Mouse (Mus musculus) urinary bladder, postnatal 25 days (tissue): ENCODE data around the gene Sema6d.

ENCODE experiments used
- DNase-seq: peaks from one replicate; pipeline ENCODE4 v3.0.0; 2022; ENCODE audit warnings: low spot score

Gene Sema6d

DNA sequence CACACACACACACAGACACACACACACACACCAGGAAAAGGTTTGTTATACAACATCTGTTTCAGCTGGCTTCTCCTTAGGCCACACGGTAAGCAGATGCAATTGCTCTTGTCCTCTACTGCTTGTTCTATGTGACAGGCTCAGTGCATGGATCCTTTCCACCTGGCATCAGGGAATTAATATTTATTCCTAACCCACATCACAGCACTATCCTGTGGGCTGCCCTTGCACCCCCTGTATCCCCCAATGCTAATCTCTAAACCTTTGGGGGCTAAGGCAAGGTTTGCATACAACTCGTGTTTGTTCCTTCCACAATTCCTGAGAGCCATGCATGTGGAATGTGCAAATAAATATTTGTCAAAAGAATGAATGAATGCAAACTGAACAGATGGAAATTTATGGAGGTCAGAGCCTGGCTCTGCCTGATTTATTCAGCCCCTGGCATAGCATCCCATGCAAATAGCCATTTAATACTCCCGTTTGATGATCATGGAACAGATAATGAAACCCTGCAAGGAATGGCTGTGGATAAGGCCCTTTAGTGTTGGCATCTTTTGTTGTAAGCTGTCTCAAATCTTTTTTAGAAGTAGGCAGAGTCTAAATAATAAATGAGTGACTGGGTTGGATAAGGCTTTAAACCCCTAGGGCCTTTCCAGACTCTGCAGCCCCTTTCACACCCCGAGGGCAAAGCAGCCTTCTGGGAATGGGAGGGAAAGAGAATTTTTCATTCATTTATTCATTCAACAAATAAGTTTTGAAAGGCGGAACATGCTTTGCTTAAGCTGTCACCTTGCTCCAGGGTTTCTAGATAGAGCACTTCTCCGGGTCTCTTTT lies 383.1 kb downstream of the Sema6d start:
- no peak for DNase-seq

DNA sequence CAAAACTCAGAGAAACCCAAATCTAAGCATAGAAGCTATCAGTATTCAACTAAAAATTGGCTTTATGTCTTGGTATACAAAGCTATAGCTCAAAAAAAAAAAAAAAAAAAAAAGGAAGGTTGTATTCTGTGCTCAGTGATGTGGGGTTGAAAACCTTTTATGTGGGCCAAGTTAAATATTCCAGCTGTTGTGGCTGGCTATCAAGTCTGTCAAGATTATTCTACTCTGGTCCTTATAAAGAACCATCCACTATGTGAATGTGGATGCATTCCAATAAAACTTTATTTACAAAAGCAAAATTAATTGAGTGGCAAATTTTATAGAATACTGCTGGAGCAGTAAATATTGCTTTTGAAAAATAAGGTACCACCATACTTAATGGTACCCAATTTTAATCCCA lies 388.1 kb downstream of the Sema6d start:
- DNase-seq = no peak

DNA sequence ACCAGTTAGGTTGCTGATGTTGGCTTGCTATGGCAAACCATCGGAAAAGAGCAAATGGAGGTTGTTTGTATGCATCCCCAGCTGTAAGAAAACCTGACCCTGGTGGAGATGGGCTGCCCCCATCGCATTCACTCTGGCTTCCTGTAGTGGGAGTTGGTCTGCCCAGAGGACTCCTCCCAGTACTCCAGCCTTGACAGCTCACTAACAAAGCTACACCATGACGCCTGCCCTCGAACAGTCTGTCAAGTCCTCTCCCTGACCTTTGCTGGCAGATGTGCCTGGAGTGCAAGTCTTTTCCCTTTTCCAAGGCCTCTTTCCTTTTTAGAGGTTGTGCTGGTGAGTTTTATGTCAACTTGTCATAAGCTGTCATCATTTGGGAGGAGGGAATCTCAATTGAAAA lies 388.8 kb downstream of the Sema6d start:
- DNase-seq = no peak

GRCm38 (mm10) chr2:124485761-124486160 lies 396.0 kb downstream of the Sema6d start:
- no peak for DNase-seq

- DNase-seq = no peak
These were observed 400.4 kb downstream of the Sema6d start for GRCm38 (mm10) chr2:124490010-124490801.

DNA sequence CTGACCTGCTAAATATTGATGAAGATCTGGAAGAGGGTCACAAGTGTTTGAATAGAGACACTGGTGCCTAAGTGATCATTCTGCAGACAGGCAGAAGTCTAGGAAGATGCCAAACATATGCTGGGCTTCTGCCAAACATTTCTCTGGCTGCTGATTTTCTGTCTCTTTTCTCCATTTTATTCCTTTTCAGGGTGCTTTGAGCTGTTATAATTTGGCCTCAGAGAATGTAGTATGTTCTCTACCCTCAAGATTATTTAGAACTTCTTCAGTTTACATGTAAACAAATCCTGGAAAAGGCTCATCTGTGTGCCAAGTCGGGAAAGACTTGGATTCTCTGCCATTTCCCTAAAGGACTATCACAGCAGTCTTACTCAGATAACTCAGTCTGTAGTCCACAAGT lies 406.0 kb downstream of the Sema6d start:
- DNase-seq = no peak

GRCm38 (mm10) chr2:124499670-124500069 lies 409.9 kb downstream of the Sema6d start:
- no peak for DNase-seq

- DNase-seq = no peak
These were observed 416.2 kb downstream of the Sema6d start for GRCm38 (mm10) chr2:124505784-124506489.

DNA sequence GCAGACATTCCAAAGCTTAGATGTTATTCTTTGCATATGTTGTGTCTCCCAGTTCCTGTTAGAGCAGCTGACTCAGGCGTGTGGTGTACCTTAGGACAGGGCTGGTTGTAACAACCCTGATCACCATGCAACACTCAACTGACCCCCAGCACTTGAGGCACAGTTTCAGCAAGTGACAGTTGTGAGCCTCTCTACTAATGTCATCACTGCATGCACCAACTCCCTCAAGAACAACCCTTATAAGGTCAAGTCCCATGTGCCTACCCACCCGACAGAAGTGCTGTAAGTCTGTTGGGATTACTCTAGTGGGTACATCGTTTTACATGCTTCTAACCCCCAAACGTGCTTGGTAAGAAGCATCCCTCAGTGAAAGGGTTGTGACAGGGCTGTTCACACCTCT lies 418.0 kb downstream of the Sema6d start:
- DNase-seq = no peak

DNA sequence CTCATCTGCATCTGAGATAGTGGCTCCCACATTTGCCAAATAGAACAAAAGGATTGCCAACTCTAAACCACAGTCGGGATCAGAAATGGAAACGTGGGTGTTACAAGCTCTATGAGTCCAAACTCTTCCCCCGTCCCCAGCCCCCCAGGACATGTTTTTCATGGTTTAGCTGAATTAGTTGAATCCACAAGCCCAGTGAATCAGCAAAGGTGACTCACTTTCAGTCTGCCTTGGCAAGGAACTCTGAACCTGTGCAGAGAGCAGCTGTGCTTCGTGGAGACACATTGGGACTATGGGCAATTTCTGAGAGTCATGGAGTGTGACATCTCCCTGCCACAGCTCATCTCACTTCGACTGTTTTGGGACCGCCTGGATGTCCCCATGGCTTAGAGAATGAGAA lies 419.7 kb downstream of the Sema6d start:
- no peak for DNase-seq

DNA sequence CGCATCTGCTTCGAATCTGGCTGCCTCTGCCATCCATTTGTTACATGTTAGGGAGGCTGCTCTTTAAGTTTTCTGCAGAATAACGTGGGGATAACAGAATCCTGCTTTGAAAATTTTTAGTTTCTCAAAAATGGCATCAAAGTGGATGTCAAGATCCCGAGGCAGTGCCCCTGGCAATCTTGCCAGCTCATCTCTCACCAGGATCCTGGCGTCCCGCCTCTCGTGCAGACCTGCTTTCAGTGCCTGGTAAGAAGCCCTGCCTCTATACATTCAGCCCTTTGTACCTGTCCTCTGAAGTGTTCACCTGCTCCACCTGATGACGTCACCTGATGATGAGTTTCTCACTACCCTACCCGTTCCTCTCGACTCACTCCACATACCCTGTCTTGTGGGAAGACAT lies 422.1 kb downstream of the Sema6d start:
- DNase-seq = no peak

GRCm38 (mm10) chr2:124522426-124522825 lies 432.7 kb downstream of the Sema6d start:
- DNase-seq = peak; percentile 21

DNA sequence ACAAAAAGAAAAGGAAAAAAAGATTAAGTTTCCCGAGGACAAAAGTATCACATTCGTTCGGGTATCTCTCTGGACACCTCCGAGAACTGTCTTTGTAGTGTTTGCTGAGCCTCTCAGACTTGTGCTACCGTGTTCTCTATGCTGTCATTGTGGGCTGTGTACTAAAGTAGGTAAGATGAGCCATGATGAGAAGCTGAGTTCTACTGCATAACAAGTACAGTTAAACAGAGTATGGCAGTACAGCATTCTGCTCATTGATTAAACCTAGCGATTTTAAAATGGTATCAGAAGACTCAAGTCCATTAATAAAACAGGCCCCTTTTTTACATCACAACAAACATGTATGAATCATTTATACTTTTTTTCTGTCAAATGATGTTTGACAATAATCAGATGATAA lies 433.9 kb downstream of the Sema6d start:
- no peak for DNase-seq

DNA sequence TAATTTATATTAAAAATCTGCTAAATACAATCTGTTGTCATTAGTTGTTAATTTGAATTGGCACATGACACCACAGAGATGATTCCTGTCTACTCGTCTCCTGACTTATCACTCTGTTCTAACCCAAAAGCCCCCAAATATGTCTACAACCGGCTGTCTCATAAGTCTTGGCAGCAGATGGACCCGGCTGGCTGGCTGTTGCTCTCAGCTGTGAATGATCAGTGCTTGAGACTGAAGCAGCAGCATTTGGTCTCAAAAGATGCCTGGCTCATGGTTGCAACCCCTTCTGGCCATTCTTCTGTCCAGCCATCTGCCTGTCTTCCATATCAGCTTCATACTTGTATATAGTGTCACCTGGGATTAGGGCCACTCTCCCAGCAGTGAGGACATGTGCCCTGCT lies 434.4 kb downstream of the Sema6d start:
- DNase-seq = no peak

DNA sequence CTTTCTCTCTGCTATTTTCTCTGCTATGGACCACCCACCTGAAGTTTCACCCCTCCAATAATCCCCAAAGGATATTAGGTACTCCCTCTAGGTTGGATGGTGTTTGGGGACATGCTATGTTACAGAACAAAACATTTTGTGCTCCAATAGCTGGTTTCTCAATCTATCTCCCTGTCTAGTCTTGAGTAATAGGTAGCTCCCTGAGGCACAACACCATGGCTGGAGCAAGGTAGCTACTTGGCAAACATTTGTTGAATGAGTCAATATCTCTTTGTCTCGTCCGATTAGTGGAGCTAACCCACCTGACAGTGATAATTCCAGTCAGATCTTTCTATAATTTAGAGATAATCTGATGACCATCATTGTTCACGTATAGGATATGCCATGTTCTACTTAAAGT lies 437.9 kb downstream of the Sema6d start:
- DNase-seq = no peak

DNA sequence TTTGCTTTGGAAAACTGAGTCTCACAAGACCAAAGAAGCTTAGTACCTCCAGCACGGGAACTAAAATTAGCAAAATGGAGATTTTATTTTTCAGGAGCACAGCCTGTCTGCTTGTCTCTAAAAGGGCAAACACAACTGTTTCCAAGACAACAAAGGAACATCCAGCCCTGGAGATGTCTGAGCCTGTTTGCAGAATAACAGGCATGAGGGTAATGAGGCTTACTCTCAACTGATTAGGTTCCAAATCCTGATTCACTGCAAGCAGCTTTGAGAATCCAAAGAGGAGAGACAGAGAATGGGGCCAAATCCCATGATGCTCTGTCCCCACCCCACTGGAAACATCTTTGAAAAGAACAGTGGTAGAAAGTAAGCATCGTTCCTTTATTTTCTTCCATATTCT lies 440.7 kb downstream of the Sema6d start:
- DNase-seq = no peak

DNA sequence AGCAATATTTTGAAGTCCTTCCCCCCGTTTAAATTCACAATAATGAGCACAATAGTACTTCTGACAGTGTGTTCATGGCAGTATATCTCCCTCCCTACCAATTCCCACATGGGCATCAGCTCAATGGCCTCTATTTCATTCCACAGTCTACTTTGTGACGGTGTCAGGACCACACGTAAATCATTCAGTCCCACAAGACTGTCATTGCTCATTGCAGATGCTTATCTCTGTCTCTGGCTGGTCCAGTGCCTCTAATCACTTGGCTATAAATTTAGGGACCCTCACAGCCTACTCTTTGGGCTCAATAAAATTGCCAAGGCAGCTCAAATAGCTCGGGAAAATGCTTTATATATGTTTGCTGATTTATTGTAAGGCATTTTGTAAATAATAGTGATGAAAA lies 441.3 kb downstream of the Sema6d start:
- DNase-seq = no peak

DNA sequence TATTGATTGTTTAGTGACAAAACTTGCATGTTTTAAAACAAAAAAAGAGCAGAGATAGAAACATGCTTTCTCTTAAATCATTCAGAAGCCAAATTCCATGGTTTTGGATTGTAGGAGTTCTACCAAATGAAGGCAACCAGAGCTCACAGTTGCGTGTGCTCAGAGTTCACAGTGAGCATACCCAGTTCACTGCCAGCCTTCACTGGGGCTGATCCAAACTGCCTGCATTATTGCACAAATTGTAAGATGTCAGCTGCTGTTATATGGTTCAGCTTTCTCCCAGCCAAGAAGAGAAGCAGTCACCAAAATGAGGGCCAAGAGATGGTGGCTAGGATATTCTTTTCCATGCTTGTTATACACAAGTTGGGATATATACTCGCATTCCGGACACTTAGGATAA lies 443.1 kb downstream of the Sema6d start:
- DNase-seq = no peak

DNA sequence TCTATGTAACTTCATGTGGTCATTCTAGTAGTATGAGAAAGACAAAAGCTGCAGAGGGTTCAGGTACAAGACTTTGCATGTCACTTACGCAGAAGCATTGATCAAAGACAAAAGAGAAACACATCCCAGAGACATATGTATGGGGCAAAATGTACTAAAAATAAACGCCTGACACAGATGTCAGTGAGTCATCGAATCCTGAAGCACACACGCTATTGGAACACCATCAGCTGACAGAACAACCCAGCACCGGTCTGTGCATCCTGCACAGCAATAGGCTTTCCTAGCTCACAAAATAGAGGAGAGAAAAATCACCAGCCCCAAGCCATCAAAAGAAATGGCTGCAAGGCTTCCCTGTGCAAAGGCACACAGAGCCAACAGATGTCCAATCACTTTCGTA lies 443.8 kb downstream of the Sema6d start:
- no peak for DNase-seq

- DNase-seq = no peak
These were observed 460.5 kb downstream of the Sema6d start for GRCm38 (mm10) chr2:124550315-124550714.

DNA sequence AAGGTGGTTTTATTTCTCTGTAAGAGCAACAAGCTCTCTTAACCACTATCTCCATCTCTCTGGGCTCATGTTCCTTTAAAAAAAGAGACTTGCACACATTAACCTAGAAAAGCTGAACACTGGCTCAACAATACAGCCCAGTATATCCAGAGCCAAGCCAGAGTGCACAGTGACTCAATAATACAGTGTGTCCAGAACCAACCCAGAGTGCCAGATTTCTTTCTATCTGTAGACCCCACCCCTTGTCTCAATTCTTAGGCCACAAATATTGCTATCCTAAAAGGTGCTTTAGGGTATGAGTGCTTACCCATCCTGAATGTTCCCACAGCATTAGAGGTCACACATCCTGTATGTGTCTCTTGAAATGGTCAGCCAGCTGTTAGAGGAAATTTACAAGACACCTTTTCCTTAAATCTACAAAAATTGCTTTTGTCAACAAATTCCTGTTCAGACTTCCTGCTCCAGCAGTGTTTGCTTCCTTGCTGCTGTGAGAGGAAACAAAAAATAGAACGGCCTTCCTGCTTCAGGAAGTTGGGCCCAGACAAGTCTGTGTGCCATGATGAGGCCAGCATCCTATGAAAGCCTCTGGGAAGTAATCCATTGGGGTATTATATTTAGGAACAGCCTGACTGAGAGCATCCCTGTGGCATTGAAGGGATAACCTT lies 465.1 kb downstream of the Sema6d start:
- no peak for DNase-seq

GRCm38 (mm10) chr2:124556861-124557499 lies 467.2 kb downstream of the Sema6d start:
- DNase-seq = no peak
